Mouse (Mus musculus) ovary, postnatal 10 days (tissue): ENCODE data around the gene Sfmbt1.
"Not testable (repeated sequence)": the region's sequence is repeated elsewhere in the genome, so short reads cannot be mapped to it uniquely, and the experiment has no call there.

Source experiments
- DNase-seq: peaks from one replicate; pipeline ENCODE4 v3.0.0; 2022; ENCODE audit warnings: low spot score

Gene Sfmbt1

DNA sequence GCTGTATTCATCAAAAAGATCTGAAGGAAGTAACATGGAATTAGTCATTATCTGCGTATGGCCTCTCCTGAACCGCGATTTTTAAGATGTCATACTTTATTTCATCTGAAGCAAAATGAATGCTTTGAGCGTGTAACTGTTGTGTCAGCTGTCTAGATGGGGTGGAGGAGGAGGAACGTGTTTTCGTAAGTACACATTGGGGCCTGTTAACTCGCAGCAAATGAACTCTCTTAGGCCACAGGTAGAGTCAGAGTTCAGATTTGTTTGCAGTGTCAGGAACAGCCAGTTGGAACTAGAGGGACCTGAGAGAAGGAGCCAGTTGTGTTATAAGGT is 2.3 kb downstream of the Sfmbt1 start:
- no peak for DNase-seq

GRCm38 (mm10) chr14:30718696-30719095 is 4.0 kb downstream of the Sfmbt1 start:
- DNase-seq = not testable (repeated sequence)

DNA sequence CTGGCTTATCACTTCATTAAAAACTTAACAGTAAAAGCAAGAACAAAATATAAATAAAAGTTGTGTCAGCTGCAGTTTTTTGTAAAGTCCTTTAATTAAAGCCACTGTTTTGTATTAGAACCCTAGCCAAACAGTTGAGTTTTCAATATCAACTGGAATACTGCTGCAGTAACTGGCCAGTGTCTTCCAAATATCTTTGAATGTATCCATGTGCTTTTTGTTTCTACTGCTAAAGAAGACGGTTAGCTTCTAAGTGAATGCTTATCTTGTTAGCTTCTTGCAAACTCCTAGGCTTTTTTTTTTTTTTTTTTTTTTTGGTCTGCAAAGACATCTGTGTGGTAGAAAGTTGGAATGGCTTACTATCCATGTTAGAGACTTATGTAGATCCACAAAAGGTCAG is 4.9 kb downstream of the Sfmbt1 start:
- DNase-seq = no peak

DNA sequence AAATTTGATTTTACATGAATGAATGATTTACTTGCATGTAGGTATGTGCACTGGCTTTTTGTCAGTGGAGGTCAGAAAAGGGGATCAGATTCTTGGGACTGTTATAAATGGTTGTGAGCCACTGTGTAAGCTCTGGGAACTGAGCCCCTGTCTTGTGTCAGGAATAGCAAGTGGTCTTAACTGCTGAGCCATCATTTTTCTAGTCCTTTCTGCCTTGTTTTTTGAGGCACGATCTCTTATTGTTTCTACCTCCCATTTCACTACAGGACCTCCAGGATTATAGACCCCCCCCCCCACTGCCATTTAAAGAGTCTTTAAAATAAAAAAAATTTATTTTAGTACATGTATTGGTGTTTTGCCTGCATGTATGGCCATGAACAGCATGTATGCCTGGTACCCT is 7.2 kb downstream of the Sfmbt1 start:
- DNase-seq = no peak

DNA sequence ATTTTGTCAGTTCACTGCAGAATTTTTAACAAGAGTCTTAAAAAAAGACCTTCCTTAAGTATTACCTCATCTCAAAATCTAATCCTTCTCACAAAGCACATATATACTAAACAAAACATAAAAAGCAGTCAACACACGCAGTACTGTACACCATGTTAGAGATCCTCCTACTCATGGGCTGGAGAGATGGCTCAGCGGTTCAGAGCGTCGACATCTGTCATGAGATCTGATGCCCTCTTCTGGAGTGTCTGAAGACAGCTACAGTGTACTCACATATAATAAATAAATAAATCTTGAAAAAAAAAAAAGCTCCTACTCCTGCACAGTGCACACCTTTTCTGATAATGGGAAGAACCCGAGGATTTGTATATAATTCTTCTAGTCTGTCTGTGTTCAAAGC is 7.8 kb downstream of the Sfmbt1 start:
- DNase-seq = no peak

- DNase-seq = no peak
These were observed 17.2 kb downstream of the Sfmbt1 start for GRCm38 (mm10) chr14:30731896-30732295.

GRCm38 (mm10) chr14:30734665-30735064 is 20.0 kb downstream of the Sfmbt1 start:
- DNase-seq = no peak

DNA sequence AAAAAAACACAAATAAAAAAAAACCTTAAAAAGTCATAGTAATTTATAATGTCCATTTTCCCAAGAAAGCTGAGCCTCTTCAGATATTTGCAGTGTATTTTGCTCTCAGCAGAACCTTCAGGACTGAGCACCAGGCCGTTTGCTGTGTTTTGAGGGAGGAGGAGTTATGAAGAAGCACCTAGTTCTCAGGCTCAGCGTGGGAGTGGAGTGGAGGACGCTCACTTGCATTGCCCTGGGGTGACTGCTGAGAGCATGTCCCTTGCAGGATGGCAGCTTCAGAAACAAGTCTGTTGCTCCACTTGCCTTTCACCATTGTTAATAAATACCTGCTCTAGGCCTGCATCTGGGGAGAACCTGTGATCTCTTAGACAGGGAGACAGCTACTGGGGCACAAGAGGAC is 21.2 kb downstream of the Sfmbt1 start:
- DNase-seq = no peak

- no peak for DNase-seq
These were observed 21.8 kb downstream of the Sfmbt1 start for GRCm38 (mm10) chr14:30736413-30736812.

GRCm38 (mm10) chr14:30743891-30744290 is 29.2 kb downstream of the Sfmbt1 start:
- DNase-seq = no peak

DNA sequence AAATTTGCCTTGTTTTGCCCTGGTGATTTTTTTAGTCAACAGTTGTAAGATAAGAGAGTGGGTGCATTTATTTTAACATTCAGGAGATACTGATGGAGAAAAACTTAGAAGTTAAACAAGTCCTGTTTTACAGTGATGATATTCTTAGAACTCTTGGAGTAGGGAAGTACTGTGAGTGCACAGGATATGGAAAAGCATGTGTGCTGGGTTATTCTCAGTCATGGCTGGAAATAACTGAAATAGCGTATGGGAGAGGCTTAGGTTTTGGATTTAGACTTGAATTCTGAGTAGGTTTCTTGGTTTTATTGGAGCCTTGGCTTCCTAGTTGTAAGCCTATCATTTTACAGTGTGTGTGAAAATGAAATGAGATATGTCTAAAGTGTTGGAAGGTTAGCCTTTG is 31.5 kb downstream of the Sfmbt1 start:
- DNase-seq = no peak

DNA sequence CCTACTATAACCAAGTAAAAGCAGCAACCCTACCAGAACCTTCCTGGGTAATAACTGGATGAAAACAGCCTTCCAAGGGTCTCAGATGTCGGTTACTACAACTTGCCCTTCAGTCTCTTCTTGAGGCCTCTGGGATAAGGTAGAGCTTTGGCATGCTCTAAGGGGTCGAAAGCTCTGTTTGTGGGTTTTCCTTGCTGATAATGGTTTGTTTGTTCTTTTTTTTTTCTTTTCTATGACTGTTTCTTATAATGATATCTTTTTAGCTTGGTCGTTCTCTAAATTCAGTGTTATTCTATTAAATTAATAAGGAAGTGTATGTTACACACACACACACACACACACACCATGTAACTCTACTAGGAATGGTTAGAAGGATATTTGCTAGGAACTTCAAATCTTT is 42.6 kb downstream of the Sfmbt1 start:
- no peak for DNase-seq

- no peak for DNase-seq
These were observed 46.6 kb downstream of the Sfmbt1 start for GRCm38 (mm10) chr14:30761211-30761610.

- DNase-seq = no peak
These were observed 47.7 kb downstream of the Sfmbt1 start for GRCm38 (mm10) chr14:30762131-30762903.

DNA sequence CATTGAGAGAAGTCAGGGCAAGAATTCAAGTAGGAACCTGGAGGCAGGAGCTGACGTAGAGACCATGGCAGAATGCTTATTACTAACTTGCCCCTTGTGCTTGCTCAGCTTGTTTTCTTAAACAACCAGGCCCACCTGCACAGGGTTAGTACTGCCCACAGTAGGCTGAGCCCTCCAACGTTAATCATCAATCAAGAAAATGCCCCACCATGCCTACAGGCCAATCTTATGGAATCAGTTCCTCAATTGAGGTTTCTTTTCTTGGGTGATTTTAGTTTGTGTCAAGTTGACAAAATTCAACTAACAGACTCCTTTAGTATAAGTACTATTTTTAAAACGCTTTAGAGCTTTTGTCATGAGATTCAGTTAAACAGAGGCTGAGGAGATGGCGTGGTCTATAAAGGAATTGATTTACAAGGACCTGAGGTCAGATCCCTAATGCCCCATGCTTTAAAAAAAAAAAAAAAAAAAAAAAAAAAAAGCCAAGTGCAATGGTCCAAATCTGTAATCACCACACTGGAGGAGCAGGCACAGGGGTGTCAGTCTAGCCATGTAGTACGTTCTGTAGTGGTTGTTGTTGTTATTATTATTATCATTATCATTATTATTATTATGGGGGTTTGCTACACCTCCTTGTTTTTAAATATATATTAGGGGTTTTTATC is 48.4 kb downstream of the Sfmbt1 start:
- no peak for DNase-seq

GRCm38 (mm10) chr14:30784614-30785013 is 70.0 kb downstream of the Sfmbt1 start:
- DNase-seq = no peak

DNA sequence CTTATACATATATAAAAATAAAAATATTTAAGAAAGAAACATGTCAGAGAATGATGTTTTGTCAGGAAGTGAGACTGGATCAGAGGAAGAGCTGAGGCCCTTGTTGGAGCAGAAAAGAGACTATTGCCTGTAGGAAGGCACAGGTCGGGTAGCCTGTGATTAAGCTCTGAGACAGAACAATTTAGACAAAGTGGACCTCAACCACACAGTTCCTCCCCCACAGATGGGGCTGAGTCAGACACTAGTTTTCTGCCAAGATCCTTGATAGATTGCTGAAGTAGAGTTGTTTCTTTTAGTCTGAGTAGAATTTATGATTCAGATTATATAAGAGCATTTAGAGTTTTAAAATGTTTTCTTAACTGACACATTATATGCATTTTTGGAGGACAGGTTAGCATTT is 74.8 kb downstream of the Sfmbt1 start:
- DNase-seq = no peak

DNA sequence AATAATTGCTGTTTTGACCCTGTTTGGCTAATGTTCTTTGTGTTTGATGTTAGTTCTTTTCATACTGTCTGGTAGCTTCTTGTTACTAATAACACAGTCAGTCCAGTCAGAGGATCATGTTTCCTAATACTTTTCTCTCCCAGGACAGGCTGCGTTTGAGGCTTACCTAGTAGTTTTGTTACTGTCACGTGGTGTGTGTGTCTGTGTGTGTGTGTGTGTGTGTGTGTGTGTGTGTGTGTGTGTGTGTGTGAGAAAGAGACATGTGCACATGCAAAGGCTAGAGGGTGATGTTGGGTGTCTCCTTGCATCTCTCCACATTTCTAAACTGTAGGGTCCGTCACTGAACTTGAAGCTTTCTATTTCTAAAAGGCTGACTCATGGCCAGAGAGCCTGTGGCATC is 78.2 kb downstream of the Sfmbt1 start:
- DNase-seq = no peak

DNA sequence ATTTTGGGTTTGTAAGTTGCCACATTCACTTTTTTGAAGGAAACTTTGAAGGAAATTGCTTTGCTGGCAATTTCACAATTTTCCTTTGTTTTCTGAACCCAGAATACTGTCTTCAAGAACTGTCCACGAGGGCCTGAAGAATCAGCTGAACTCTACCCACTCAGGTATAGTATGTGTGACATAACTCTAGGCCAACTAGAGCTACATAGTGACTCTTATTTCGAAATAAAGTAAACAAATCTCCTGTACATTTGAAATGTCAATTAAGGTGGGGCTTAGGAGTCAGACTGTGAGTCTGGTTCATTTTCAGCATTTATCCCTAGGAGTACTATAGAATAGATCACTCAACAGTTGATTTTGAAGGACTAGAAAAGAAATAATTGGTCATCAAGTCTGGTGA is 87.1 kb downstream of the Sfmbt1 start:
- DNase-seq = no peak

DNA sequence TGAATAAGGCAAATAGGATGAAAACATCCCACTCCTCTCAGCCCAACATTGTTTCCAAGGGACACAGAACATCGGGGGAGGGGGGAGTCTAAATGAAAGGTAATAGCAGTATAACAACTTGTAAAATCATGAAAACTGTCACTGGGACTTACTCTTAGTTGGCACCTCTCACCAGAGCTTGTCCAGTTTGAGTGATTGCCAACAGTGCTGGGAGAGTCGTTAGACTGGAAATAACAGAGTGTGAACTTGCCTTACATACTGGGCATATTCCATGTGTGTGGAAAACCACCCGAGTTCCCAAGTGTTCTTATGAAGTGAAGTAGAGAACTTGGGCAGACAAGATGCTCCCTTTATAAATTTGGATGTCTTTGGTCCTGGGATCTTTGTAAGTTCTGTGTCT is 106.5 kb downstream of the Sfmbt1 start:
- no peak for DNase-seq

GRCm38 (mm10) chr14:30824456-30824995 is 109.9 kb downstream of the Sfmbt1 start:
- DNase-seq = no peak

DNA sequence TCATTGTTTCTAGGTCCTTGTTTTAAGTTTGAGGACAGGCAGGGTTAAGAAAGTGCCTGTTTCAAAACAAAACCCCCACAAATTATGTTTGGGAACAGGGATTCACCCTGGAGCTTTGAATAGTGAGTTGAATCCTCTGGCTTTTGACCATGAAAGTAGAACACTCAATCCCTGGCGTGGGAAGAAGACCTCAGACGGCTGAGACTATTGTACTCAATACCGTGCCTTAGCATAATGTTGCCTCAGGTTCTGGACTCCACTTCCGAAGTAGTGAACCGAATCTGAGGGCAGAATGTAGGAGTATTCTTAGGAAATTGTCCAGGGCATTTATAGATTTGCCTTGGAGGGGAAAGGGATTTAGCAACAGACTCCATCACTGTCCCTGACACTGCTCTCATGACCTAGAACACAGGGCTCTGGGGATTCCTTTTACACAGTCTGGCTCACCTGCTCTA is 110.4 kb downstream of the Sfmbt1 start:
- DNase-seq = no peak

DNA sequence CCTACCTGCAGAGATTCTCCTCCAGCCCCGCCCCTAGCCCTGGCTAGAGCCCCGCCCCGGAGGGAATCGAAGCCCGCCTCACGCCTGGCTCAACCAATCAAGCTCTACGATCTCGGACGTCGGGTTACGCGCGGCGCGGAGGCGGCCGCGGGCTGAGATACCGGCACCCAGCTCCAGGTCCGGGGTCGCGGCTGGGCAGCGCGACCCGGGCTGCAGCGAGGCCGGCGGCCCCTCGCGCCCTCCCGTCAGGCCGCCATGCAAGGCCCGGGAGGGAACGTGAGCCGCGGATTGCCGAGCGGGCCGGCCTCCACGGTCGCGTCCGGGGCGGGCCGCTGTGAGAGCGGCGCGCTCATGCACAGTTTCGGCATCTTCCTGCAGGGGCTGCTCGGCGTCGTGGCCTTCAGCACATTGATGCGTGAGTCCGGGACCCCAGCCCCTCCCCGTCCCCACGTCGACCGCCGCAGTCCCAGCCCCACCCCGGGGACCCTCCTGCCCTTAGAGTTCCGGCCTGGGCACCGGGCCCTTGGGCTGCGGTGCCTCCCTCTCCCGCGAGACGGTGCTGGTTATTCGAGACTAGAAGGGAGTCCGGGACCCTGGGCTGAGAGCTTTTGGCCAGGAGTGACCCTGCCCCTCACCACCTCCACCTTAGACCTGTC is 111.0 kb downstream of the Sfmbt1 start, which contains the start of gene Tmem110:
Gene Tmem110, plus strand, starts transcription at position 115 of the 656 bp plus-strand sequence.
- peak; percentile 61 for DNase-seq
